Mouse (Mus musculus) hindbrain, embryonic 13.5 days (tissue): ENCODE results near the gene Gpr19. TPM values are rescaled to one million over a fixed set of nuclear protein-coding genes. Genes with fewer than 3 reads are reported as not detected.

Source experiments
- ATAC-seq: fragments of 200-750 bp; cut with Nextera tagmentation; 2 replicates; pipeline ENCODE4 v1.8.0; 2017; ENCODE audit warnings: moderate TSS enrichment; ENCODE audit not compliant: low FRiP score
- H3K27ac ChIP-seq: fragments of 300-500 bp; sonication (generic); 2 replicates; pipeline ENCODE4 v1.5.1; 2015; ENCODE audit warnings: inconsistent platforms, mild to moderate bottlenecking, moderate library complexity
- H3K27me3 ChIP-seq: fragments of 300-500 bp; sonication (generic); 2 replicates; pipeline ENCODE4 v1.6.1; 2015; ENCODE audit warnings: mild to moderate bottlenecking, inconsistent platforms
- H3K36me3 ChIP-seq: fragments of 300-500 bp; sonication (generic); 2 replicates; pipeline ENCODE4 v1.6.1; 2015; ENCODE audit warnings: mild to moderate bottlenecking, inconsistent platforms
- H3K4me1 ChIP-seq: fragments of 300-500 bp; sonication (generic); replicated peaks from 2 replicates; pipeline ENCODE4 v1.6.1; 2015; ENCODE audit warnings: inconsistent platforms
- H3K4me2 ChIP-seq: fragments of 300-500 bp; sonication (generic); 2 replicates; pipeline ENCODE4 v1.6.1; 2015; ENCODE audit warnings: inconsistent platforms, mild to moderate bottlenecking, moderate library complexity
- H3K4me3 ChIP-seq: fragments of 300-500 bp; sonication (generic); 2 replicates; pipeline ENCODE4 v1.5.1; 2015; ENCODE audit warnings: mild to moderate bottlenecking, inconsistent platforms
- H3K9ac ChIP-seq: fragments of 300-500 bp; sonication (generic); 2 replicates; pipeline ENCODE4 v1.6.1; 2015; ENCODE audit warnings: mild to moderate bottlenecking, inconsistent platforms
- H3K9me3 ChIP-seq: fragments of 300-500 bp; sonication (generic); 2 replicates; pipeline ENCODE4 v1.6.1; 2016; ENCODE audit warnings: inconsistent platforms
- WGBS: fragments of 180-500 bp; shearing (Covaris S2); methylation state at CpG from one replicate; pipeline ENCODE4 v1.1.7; 2015; 5-methylcytosine and 5-hydroxymethylcytosine counted together
- polyA plus RNA-seq: library from polyadenylated mRNA; unstranded; fragments of >200 nt; fragmentation: Nextera tagmentation; extraction: Ambion mirVana; gene quantifications from 2 replicates; pipeline ENCODE4 v1.2.1, GENCODE M21; 2015

Gpr19 gene
- polyA plus RNA-seq, 1 experiment from 2014 or later, result 39.0 TPM

DNA sequence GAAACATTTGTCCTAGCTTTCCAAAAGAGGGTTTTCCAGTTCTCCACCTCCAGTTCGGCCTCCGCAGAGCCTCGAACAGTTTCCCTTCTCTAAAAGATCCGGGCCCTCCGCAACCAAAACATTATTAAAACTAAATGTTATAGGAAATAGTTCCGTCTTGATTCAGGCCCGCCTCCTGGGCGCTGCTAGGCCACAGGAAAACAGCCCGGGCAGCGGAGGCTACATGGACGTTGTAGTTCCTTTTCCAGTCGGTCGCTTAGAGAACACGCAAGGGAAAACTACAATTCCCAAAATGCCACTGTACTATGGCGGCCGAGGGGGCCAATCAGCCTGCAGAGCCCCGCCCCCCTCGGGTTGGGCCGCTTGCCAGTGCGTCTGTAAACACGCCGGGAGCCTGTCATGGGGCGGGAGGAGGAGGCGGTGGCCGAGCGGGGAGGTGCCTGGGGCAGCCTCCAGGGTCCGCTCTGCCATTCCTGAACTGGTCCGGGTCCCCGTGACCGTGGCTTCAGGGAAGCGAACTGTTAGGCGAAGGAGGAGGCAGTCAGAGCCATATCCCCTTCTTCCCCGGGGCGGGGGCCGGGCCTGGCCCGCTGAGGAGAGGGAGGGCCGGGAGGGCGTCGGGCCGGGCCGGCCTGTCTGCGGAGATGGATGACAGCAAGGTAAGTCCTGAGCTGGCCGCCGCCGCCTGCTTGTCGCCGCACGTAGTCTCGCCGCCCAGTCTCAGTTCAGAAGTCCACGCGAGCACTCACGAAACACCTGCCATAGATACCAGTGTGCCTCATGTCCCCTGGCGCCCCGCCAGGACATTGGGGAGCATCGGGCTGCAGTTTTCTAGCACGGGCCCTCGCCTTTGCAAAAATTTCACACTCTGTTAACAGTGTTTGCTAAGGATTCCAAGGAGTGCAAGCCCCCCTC is 68.3 kb downstream of the Gpr19 start, which contains the start of gene Crebl2:
Gene Crebl2, plus strand, starts transcription at position 369 of the 915 bp plus-strand sequence.
- H3K27me3 ChIP-seq, result no peaks in the 10 kb centered on the region
- H3K4me3 ChIP-seq, result peak within 1 kb of the TSS; percentile 69
- peak within 1 kb of the TSS; percentile 83 for H3K9ac ChIP-seq
- no peaks in the 10 kb centered on the region for H3K9me3 ChIP-seq
- ATAC-seq, result peak; percentile 97
- no peaks in the 10 kb centered on the region for H3K36me3 ChIP-seq
- H3K4me2 ChIP-seq, result peak within 1 kb of the TSS; percentile 83
- under 1% methylated on average over 58 of the region's 58 CpGs for WGBS
- peak within 1 kb of the TSS; percentile 93 for H3K27ac ChIP-seq
- peaks cover 11% of the 10 kb centered on the region for H3K4me1 ChIP-seq

DNA sequence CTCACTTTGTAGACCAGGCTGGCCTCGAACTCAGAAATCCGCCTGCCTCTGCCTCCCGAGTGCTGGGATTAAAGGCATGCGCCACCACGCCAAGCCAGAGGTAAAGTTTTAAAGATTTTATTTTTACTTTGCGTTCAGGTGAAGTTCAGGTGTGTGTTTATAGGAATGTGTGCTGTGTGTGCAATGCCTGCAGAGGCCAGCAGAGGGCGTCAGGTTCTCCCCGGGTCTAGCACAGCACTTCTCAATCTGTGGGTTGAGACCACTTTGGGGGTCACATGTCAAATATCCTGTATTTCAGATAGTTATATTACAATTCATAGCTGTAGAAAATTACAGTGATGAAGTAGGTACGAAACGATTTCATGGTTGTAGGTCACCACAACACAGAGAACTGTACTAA is 75.5 kb downstream of the Gpr19 start:
- no peak overlapping the region for H3K4me3 ChIP-seq
- H3K4me1 ChIP-seq, result no peaks in the 10 kb centered on the region
- no peaks in the 10 kb centered on the region for H3K27me3 ChIP-seq
- ATAC-seq, result no peak
- H3K4me2 ChIP-seq, result no peak overlapping the region
- no peak overlapping the region for H3K9ac ChIP-seq
- H3K27ac ChIP-seq, result no peak overlapping the region
- WGBS, result 70% methylated on average over 10 of the region's 10 CpGs
- no peaks in the 10 kb centered on the region for H3K9me3 ChIP-seq
- no peaks in the 10 kb centered on the region for H3K36me3 ChIP-seq

DNA sequence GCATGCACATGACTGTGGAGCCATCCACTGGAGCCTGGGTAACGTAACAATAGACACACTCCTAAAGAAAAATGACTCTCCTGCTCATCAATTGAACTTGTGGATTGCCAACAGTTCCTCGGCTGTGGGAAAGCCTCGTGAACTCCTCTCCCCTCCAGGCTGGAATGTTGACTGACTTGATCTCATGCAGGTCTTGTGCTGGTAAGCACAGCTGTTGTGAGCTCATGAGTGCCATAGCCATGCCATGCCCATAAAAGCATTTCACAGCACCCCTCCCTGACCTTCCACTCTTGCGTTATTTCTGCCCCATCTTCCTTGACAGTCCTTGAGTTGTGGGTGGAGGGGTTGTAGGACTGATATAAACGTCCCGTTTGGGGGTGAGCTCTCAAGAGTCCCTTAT is 78.0 kb downstream of the Gpr19 start:
- no peaks in the 10 kb centered on the region for H3K9me3 ChIP-seq
- no peaks in the 10 kb centered on the region for H3K36me3 ChIP-seq
- no peaks in the 10 kb centered on the region for H3K27me3 ChIP-seq
- no peak overlapping the region for H3K9ac ChIP-seq
- WGBS, result 41% methylated on average over 6 of the region's 6 CpGs
- H3K4me3 ChIP-seq, result no peak overlapping the region
- H3K4me1 ChIP-seq, result no peaks in the 10 kb centered on the region
- H3K4me2 ChIP-seq, result no peak overlapping the region
- H3K27ac ChIP-seq, result no peak overlapping the region
- no peak for ATAC-seq

DNA sequence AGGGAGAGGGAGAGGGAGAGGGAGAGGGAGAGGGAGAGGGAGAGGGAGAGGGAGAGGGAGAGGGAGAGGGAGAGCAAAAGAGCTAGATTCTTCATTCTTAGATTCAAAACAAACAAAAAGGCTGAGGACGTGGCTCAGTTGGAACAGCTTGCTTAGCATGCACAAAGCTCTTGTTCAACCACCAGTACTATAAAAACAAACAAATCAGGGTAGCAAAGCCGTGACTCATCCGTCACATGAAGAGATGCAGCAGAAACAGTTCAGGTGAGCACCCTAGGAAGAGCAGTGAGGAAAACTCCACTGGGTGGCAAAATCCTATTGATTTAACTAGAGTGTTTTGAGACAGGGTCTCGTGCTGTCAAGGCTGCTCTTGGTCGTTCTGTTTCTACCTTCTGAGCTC is 78.6 kb downstream of the Gpr19 start:
- no peaks in the 10 kb centered on the region for H3K4me1 ChIP-seq
- H3K9me3 ChIP-seq, result no peaks in the 10 kb centered on the region
- H3K36me3 ChIP-seq, result no peaks in the 10 kb centered on the region
- H3K27ac ChIP-seq, result no peak overlapping the region
- no peak overlapping the region for H3K9ac ChIP-seq
- no peak for ATAC-seq
- 53% methylated on average over 5 of the region's 5 CpGs for WGBS
- no peaks in the 10 kb centered on the region for H3K27me3 ChIP-seq
- H3K4me2 ChIP-seq, result no peak overlapping the region
- no peak overlapping the region for H3K4me3 ChIP-seq

Other genes with a start within 250 kb of the Gpr19 start
- 5.5 and 5.7 TPM in 2 replicates for gene Dusp16, start 106.0 kb downstream of the Gpr19 start, polyA plus RNA-seq
- gene Crebl2, start 68.4 kb downstream of the Gpr19 start, polyA plus RNA-seq, result 3.8 and 4.8 TPM in 2 replicates
- 27.1 and 27.2 TPM in 2 replicates for gene Cdkn1b, start 21.8 kb upstream of the Gpr19 start, polyA plus RNA-seq
- 3.2 and 3.8 TPM in 2 replicates for gene Apold1, start 83.1 kb upstream of the Gpr19 start, polyA plus RNA-seq
- gene Ddx47, start 113.0 kb upstream of the Gpr19 start, polyA plus RNA-seq, result 78.4 and 84.6 TPM in 2 replicates
- gene Gprc5a, start 167.1 kb upstream of the Gpr19 start, polyA plus RNA-seq, result 0.72 and 1.1 TPM in 2 replicates
- not detected in 2 replicates for gene Gprc5d, start 219.7 kb upstream of the Gpr19 start, polyA plus RNA-seq